Mouse (Mus musculus) brown adipose tissue, adult 24 weeks (tissue): ENCODE measurements around the gene Taar1. TPM values are rescaled to one million over a fixed set of nuclear protein-coding genes. Genes with fewer than 3 reads are reported as not detected.

Source experiments
- H3K27ac ChIP-seq: fragments of 200-500 bp; replicated peaks from 2 replicates; pipeline ENCODE4 v1.5.1; 2012; ENCODE audit warnings: low read depth, mild to moderate bottlenecking, low read length
- H3K4me1 ChIP-seq: fragments of 200-500 bp; 2 replicates; pipeline ENCODE4 v1.6.1; 2012; ENCODE audit warnings: low read length, mixed read lengths; ENCODE audit not compliant: control insufficient read depth, insufficient read depth, insufficient read length
- H3K4me3 ChIP-seq: fragments of 200-500 bp; 2 replicates; pipeline ENCODE4 v1.5.1; 2012; ENCODE audit warnings: low read depth, mild to moderate bottlenecking, low read length, moderate library complexity; ENCODE audit not compliant: insufficient read depth
- polyA plus RNA-seq: library from polyadenylated mRNA; stranded (reverse); fragments of >200 nt; gene quantifications from 2 replicates; pipeline ENCODE4 v1.2.4, GENCODE M21; 2012; ENCODE audit not compliant: missing spikeins, insufficient read depth, insufficient read length

Gene Taar1
- not detected in 2 replicates for polyA plus RNA-seq

DNA sequence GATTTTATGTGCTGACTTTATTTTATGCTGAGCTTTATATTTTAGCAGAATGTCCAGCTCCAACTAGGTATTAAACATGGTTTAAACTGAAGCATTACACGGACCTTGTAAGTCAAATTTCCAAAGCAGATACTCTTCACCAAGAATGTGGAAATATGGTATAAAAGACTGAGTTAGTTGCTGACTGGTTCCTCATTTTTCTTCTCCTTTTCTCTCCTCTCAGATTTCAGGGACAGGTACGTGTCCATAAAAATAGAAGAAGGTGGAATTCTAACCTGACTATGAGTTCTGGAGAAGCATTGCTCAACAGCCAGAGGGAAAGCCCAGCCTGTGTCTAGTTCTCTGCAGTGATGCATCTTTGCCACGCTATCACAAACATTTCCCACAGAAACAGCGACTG lies at the start of gene Taar1:
TSS of gene Taar1 (plus strand) at position 301 of the 400 bp plus-strand sequence.
- H3K4me1 ChIP-seq: no peaks in the 10 kb centered on the region
- H3K4me3 ChIP-seq: no peak within 1 kb of the TSS
- H3K27ac ChIP-seq: no peak within 1 kb of the TSS

DNA sequence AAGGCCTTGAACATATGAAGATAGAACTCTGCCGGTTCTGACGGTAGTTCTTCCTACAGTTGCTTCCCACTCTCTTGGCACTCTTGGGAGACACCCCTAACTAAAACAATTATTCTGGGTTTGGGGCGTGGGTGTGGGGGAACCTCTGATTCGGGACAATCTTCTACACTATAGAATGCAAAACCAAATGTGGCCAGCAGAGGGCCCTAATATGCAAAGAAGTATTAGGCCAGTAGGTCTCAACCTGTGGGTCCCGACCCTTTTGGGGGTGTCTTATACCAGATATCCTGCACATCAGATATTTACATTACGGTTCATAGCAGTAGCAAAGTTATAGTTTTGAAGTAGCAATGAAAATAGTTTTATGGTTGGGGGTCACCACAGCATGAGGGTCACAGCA lies 39.5 kb upstream of the Taar1 start:
- no peaks in the 10 kb centered on the region for H3K4me1 ChIP-seq
- no peak overlapping the region for H3K27ac ChIP-seq
- H3K4me3 ChIP-seq: no peak overlapping the region

DNA sequence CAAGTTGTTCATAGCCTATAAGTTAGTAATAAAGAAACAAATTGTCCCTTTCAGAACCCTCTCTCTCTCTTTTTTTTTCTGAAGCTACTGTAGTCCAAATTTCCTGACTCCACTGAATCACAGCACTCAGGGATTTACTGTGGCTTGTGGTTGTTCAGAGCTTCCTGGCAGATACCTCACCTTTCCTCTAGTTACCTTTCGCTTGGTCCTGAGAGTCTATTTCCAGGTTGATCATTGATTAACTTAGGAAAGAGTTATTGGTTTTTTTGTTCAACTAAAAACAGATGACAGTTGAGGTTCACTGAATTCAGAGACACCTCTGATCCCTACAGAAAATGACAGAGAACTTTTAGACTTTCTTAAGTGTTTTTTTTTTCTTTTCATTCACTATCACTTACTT lies 35.2 kb upstream of the Taar1 start:
- Histone ChIP-seq H3K4me1 (no peaks in the 10 kb centered on the region), H3K27ac (no peak overlapping the region), H3K4me3 (no peak overlapping the region)

DNA sequence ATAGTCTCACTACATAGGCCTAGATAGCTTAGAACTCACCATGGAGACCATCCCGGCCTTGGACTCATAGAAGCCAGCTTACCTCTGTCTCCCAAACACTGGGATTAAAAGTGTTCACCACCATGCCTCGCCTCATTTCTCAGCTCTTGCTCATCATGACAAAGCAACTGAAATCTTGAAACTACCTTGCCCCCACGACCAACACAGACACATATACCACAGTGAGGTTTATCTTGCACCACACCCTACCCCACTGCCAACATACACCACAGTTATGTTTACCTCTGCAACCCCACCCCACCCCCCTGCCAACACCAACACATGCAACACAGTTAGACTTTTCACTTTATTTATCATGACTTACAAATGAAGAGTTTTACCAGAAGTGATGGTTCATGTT lies 34.1 kb upstream of the Taar1 start:
- Histone ChIP-seq H3K4me3 (no peak overlapping the region), H3K4me1 (no peaks in the 10 kb centered on the region), H3K27ac (no peak overlapping the region)

DNA sequence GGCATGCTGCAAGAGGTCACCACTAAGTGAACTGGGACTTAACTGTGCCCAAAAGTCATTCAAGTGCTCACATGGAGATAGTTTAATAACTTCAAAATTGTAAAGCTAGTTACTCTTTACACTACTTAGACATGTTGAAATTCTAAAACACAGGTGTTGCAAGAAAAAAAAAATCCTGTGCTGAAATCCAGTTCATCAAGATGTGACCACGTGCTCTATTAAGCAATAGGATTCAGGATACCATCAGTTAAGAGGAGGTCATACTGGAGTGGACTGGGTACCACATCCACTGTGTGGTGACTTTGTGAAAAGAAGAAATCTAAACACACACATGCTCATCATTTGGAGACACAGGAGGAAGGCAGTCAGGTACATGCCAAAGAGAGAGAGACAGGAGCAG lies 27.2 kb upstream of the Taar1 start:
- H3K4me1 ChIP-seq: 0 out of 2 replicates have a peak, but pooled peaks cover 2% of the 10 kb centered on the region
- no peak overlapping the region for H3K27ac ChIP-seq
- no peak overlapping the region for H3K4me3 ChIP-seq

DNA sequence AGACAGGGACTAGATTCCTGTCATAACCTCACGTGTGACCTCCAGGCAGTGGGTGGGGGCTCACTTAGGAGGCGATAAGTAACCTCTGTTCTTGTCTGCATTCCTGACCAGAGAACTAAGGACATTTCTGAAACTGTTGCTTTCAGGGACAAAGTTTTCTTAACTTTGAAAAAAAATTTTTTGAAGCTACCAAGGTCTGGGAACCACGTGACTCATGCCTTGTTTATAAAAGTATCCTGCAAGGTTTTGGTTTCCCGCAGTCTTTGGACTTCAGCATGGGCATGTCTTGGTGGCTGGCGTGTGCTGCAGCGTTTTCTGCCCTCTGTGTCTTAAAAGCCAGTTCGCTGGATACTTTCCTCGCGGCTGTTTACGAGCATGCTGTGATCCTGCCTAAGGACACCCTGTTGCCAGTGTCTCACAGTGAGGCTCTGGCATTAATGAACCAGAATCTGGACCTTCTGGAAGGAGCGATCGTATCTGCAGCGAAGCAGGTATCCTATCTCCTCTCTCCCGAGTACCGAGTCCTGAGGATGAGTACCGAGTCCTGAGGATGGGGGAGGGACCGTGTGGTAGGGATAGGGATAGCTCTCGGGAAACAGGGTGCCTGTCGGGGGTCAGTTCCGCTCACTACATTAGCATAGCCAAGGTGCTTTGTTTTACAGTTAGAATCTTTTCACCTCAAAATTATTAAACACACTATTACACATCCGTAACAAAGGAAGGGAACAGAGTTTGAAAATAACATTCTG lies 25.4 kb upstream of the Taar1 start, which contains the start of gene Vnn1:
TSS of gene Vnn1 (plus strand) at position 88 of the 749 bp plus-strand sequence.
- Histone ChIP-seq H3K4me3 (peak within 1 kb of the TSS; percentile 42), H3K4me1 (0 out of 2 replicates have a peak, but pooled peaks cover 2% of the 10 kb centered on the region), H3K27ac (no peak within 1 kb of the TSS)

DNA sequence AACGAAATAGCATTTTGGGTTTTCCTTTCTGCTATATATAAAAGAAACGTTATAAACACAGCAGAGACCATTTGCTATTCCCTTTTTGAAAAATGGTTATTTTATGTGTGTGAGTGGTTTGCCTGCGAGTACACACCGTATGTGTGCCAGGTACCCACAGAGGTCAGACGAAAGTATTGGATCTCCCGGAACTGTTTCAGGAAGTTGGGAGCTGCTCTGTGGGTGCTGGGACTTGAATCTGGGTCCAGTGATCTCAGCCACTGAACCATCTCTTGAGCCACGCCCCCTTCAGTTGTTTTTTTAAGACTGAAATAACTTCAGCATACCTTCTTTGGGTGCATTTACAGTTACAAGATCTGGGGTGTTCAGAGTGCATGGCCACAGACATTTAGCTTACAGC lies 24.8 kb upstream of the Taar1 start:
- H3K4me3 ChIP-seq: no peak overlapping the region
- 0 out of 2 replicates have a peak, but pooled peaks cover 2% of the 10 kb centered on the region for H3K4me1 ChIP-seq
- no peak overlapping the region for H3K27ac ChIP-seq

DNA sequence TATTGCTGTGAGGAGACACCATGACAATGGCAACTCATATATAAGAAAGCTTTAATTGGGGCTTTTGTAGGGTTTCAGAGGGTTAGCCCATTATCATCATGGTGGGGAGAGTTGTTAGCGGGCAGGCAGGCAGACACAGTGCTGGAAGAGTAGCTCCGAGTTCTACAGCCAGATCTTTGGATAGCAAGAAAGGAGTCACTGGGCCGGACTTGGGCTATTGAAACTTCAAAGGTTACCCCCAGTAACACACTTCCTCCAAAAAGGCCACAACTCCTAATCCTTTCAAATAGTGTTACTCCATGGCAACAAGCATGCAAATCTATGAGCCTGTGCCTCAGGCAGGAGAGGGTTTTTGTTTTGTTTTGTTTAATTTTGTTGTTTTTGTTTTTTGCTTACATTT lies 19.0 kb upstream of the Taar1 start:
- H3K27ac ChIP-seq: no peak overlapping the region
- H3K4me3 ChIP-seq: no peak overlapping the region
- no peaks in the 10 kb centered on the region for H3K4me1 ChIP-seq

DNA sequence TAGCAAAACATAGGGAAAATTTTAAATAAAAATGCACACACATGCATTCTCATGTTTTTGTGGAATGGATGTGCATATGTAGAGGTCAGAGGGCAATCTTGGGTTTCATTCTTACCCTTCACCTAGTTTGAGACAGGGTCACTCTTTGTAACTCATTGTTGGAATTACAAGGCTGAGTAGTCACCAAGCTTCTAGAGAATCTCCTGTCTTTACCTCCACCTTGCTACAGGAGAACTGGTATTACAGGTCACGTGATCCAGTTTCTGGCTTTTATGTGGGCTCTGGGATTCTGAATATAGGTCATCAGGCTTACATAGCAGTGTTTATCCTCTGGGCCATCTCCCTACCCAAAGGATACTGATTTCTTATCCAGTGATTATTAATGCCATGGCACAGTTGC lies 14.5 kb upstream of the Taar1 start:
- no peaks in the 10 kb centered on the region for H3K4me1 ChIP-seq

DNA sequence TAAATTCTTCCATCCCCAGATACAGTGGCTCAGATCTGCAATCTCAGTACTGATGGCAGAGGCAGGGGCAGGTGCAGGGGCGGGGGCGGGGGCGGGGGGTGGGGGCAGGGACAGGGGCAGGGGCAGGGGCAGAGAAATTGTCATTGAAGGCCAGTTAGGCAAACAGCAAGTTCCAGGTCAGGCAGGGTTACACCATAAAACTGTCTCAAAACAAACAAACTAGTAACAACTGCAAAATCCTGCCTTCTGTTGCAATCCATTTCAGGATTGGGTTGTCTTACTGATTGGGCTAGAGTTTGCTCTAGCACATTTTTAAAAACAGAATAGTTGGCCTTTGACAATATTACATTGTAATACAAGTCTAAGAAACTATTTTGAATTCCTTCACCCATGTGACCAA lies 2.3 kb downstream of the Taar1 start:
- Histone ChIP-seq H3K4me1 (no peaks in the 10 kb centered on the region), H3K27ac (no peak overlapping the region), H3K4me3 (no peak overlapping the region)

More for the DNA sequence above, 14.5 kb upstream of the Taar1 start:
- H3K27ac ChIP-seq: no peak overlapping the region
- no peak overlapping the region for H3K4me3 ChIP-seq

DNA sequence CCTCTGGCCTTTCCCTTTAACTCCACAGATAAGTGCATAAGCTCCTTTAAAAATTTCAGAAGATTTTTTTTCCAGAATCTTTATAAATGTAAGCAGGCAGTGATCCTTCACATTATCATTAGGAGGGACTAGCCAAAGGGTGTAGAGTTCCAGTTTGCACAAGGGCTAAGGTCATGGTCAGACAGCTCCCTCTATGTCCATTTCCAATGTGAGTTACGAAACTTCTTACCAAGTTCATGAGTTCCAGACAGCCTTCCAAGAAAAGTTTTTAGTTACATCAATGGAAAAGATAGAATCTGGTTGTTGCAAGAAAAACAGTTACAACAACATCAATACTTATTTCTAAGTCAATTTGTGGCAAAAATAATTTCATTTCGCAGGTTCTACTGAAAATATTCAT lies 3.8 kb downstream of the Taar1 start:
- Histone ChIP-seq H3K4me3 (no peak overlapping the region), H3K4me1 (no peaks in the 10 kb centered on the region), H3K27ac (no peak overlapping the region; the same call in 1 of the 2 replicates)

DNA sequence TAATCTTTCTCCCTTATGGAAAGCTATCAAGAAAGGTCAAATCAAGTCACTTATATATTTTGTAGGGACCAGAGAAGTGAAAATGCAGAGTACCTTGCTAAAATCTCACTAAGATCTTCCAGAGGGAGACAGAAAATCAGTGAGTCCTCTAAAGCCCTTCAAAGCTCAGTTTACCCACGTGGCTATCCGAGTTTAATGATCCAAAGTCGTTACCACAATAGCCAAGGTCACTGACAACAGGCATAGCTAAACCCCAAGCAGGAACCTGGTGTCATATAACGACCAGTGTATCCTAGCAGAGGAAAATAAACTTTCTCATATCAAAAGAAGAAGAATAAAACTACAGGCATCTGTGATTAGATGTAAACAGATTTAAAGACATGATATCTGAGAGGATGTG lies 17.5 kb downstream of the Taar1 start:
- H3K4me3 ChIP-seq: no peak overlapping the region
- no peak overlapping the region for H3K27ac ChIP-seq
- H3K4me1 ChIP-seq: no peaks in the 10 kb centered on the region

DNA sequence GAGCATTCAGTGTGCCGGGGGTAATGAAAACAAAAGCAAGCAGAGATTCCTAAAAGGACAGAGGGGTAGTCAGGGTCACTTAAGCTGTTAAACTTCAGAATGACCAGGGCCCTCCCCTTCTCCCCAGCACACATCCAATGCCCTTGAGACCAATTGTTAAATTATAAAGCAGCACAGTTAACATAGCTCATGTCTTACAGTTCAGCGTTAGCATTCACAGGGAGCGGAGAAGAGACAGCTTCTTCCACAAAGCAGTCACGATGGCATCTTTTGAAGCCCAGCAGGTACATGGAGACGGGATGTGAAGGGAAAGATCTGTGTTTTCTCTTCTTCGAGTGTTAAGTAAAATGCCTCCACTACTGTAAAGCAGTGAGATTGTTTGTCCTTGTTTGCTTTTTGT lies 18.2 kb downstream of the Taar1 start, which contains the start of gene Taar2:
TSS of gene Taar2 (plus strand) at position 261 of the 400 bp plus-strand sequence.
- no peaks in the 10 kb centered on the region for H3K4me1 ChIP-seq
- no peak within 1 kb of the TSS for H3K27ac ChIP-seq
- no peak within 1 kb of the TSS for H3K4me3 ChIP-seq

DNA sequence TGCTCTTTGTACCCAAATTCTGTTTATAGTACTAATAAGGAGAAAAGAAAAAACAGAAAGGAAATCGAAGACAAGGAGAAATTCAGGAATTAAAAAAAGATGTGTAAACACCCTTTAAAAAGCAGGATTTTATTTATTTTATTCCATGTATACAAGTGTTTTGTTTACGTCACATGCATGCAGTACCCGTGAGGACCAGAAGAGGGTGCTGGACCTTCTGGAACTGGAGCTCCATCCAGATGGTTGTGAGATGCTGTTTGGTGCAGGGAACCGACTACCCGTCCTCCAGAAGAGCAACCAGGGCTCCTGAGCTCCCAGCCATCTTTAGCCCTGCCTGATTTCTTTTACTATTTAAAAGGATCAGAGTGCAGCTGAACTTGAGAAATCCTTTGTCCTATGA lies 22.3 kb downstream of the Taar1 start:
- Histone ChIP-seq H3K4me1 (no peaks in the 10 kb centered on the region), H3K4me3 (no peak overlapping the region), H3K27ac (no peak overlapping the region)

DNA sequence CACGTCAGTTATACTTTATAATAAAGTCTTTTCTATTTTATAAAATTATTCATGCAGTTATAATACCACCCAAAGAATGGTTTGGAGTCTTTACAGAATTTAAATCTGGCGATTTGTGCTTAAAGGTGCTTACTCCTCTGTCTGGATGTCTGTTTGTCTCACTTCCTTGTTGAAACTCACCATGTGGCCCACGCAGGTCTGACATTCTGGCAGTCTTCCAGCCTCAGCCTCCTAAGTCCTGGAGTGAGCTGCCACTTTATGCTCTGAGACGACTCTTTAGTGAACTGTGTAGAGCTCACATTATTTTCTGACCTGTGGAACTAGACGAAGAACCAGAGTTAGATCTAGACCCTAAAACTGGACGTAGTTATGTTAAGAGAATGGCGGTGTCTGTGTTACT lies 27.9 kb downstream of the Taar1 start:
- Histone ChIP-seq H3K4me1 (no peaks in the 10 kb centered on the region), H3K27ac (no peak overlapping the region), H3K4me3 (no peak overlapping the region)

DNA sequence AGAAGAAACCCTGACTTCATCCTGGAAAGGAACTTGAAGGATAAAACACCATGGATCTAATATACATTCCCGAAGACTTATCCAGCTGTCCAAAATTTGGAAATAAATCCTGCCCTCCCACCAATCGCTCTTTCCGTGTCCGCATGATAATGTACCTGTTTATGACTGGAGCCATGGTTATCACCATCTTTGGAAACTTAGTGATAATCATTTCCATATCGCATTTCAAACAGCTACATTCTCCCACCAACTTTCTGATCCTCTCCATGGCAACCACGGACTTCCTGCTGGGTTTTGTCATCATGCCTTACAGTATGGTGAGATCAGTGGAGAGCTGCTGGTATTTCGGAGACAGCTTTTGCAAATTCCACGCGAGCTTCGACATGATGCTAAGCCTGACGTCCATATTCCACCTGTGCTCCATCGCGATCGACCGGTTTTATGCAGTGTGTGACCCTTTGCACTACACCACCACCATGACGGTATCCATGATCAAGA lies 29.4 kb downstream of the Taar1 start, which contains the start of gene Taar3:
TSS of gene Taar3 (plus strand) at position 51 of the 498 bp plus-strand sequence.
- Histone ChIP-seq H3K27ac (no peak within 1 kb of the TSS), H3K4me3 (no peak within 1 kb of the TSS), H3K4me1 (no peaks in the 10 kb centered on the region)
